Mouse (Mus musculus): Measurements from ENCODE around the gene Tarsl2.

The Tarsl2 gene

DNA sequence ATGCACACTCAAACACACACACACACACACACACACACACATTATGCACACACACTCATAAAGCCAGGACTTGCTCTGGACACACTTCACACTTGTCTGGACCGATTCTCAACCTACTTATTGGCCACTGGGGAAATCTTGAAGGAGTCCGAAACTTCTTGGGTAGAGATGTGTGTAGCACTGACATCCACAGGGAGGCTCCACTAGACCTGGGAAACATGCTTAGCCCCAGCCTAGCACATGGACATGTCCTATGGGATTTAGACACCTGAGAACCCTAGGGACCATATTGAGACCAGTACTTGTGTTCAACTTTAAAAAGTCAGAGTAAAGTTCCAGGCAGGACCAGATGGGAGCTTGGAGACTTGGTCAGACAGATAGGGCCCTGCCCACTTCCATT lies 89.3 kb downstream of the Tarsl2 start:
- intact Hi-C loops (cut with DNase I): no loop called here

DNA sequence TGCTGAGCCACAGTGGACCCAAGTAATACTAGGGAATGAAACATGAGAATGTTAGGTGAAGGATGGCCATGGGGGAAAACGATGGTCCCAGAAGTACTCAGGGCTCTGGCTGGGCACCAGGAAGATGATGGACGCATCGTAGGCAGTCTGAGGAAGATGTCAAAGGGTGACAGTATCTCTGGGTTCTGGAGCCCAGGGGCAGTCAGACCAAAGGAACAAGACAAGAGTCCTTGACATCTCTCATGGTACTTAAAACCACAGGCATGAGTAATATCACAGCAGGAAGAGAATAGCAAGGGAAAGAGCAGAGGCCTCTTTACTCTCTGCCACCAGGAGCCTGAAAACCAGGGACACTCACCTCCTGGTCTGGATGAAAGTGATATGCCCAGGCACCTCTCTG lies 90.6 kb downstream of the Tarsl2 start:
- intact Hi-C loops (cut with DNase I): no loop called here

DNA sequence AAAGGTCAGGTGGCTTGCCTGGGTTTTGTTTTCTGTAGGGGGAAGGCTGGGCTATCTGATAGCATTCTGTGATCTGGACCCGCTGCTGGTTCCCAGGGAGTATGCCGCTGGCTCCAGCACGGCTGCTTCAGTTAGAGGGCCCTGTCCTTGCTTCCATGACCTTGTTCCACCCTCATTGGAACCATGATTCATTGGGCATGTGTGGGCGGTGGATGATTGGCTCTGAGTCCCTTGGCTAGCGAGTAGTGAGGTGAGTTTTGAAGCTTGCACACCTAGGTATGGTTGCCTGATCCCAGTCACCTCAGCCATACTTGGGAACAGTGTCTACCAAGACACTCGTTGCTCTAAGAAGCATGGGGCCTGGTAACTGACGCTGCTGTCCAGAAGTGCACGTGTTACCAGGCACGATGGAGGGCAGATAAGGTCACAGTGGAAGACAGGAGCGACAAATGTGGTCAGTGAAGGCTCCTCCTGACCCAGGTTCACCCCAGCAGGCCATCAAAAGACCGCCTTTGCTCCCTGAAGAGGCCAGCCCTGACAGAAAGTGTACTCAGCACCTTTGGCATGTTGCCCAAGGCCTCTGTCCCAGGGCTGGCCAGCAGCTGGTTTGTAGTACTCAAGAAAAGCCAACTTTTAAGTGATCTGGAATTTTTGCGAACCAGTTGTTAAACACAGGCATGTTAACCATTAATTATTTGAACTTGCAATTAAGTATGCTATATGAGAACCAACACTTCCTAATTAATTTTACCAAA lies 92.8 kb downstream of the Tarsl2 start:
- intact Hi-C loops (cut with DNase I): no loop called here
